Comparison of ENCODE assay signal across 7 mouse cellular contexts in genomic region chr6:86776001-86776705, GRCm38 (mm10). TPM values are rescaled to one million over a fixed set of nuclear protein-coding genes. Genes with fewer than 3 reads are reported as not detected.
DNase-seq lines count a peak whose midpoint lies in the region; ATAC-seq lines count a peak whose summit lies in the region.

No protein-coding gene starts in this region.

- DNase-seq in lung, adult 18-20 months, result peak; percentile 53 to 70
- DNase-seq in lung, postnatal 4 days, result no peak
- DNase-seq in adrenal gland, postnatal 14 days, result peak; percentile 84
- peak; percentile 64 for DNase-seq in heart, adult 8-10 months (ENCODE audit: low spot score)
- DNase-seq in lung, postnatal 36 days, result peak; percentile 55
- no peak for DNase-seq in embryo, embryonic 11 days

- no peak for ATAC-seq in CD4-positive, CD25-positive, alpha-beta regulatory T cell, adult 4 months

RNA-seq across cellular contexts. Expression of gene Anxa4, which starts 17.2 kb away (rescaled TPM):
- 54.6 and 55.5 TPM in 2 replicates for total RNA-seq in adrenal gland, postnatal 14 days (2021)
- total RNA-seq in heart, adult 8-10 months (2022), result 10 to 100 TPM; 29.2 to 41.0 (median 37.3) TPM
- polyA plus RNA-seq in CD4-positive, CD25-positive, alpha-beta regulatory T cell, adult 4 months (2017; shearing (Covaris generic)), result 10 to 100 TPM; 22.6 to 24.4 TPM

RNA-seq across cellular contexts. Expression of gene Gmcl1, which starts 43.0 kb away (rescaled TPM):
- total RNA-seq in adrenal gland, postnatal 14 days (2021), result 13.7 and 16.2 TPM in 2 replicates
- total RNA-seq in heart, adult 8-10 months (2022), result 1 to 10 TPM; 3.6 to 5.2 (median 4.3) TPM
- polyA plus RNA-seq in CD4-positive, CD25-positive, alpha-beta regulatory T cell, adult 4 months (2017; shearing (Covaris generic)), result 10 to 100 TPM; 10.7 to 15.5 TPM

Comparison
In these comparisons a context has a peak if more than half of its experiments do, and no peak if none do; other contexts are left out.
1. DNase-seq: peak in lung, adult 18-20 months (2 of 2), adrenal gland, postnatal 14 days (single experiment), heart, adult 8-10 months (single experiment) and lung, postnatal 36 days (single experiment); none in lung, postnatal 4 days (0 of 2) and embryo, embryonic 11 days (single experiment).